Mouse (Mus musculus) macrophage (primary cell): ENCODE data around the gene Kat6b. TPM values are rescaled to one million over a fixed set of nuclear protein-coding genes. Genes with fewer than 3 reads are reported as not detected.

Experiments used
- H3K27ac ChIP-seq: fragments of 350-480 bp; formaldehyde crosslinking; 2 replicates; pipeline ENCODE4 v1.9.0; 2021
- H3K36me3 ChIP-seq: fragments of 350-480 bp; formaldehyde crosslinking; 2 replicates; pipeline ENCODE4 v1.9.0; 2021; ENCODE audit errors: inconsistent target
- H3K4me3 ChIP-seq: fragments of 350-480 bp; formaldehyde crosslinking; 2 replicates; pipeline ENCODE4 v1.9.0; 2021; ENCODE audit errors: inconsistent target
- H3K79me2 ChIP-seq: fragments of 350-480 bp; formaldehyde crosslinking; 2 replicates; pipeline ENCODE4 v1.9.0; 2021; ENCODE audit errors: inconsistent target
- WGBS: methylation state at CpG from one replicate; pipeline ENCODE4 v1.1.7; 2026; ENCODE audit warnings: inconsistent platforms; ENCODE audit not compliant: missing documents; 5-methylcytosine and 5-hydroxymethylcytosine counted together
- polyA plus RNA-seq: library from polyadenylated mRNA; stranded (reverse); fragments of 250-400 nt; gene quantifications from 3 replicates; pipeline ENCODE4 v1.2.4, GENCODE M21; 2018; ENCODE audit warnings: inconsistent platforms

Gene Kat6b
- polyA plus RNA-seq, 1 experiment from 2014 or later: 10.1 TPM

DNA sequence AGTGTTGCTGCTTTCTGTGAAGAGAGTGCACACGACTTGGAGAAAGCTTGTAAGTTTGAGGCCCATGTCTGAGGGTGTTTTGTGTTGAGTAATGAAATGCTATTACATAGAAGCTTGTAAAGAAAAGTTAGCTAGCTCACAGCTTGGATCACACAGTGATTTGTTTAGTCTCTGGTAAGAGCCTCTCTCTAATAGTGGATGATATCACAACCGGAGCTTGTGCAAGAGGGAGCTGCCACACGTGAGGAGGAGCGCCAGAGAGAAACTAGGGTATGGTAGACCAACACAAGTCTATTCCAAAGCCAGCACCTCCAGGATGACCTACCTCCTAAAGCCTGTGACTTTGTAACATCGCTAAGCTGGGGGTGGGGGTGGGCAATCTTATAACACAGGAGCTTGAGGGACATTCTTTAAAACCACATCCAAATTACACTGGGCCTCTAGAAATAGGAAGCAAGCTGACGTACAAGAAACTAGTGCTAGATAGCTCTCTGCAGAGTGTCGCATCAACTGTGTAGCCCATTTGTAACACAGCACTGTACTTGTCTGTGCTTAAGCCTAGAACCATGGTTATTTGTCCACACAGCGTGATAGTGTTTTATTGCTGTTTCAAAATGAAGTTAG is 93.6 kb downstream of the Kat6b start:
- H3K27ac ChIP-seq: no peak overlapping the region
- no peaks in the 10 kb centered on the region for H3K79me2 ChIP-seq
- no peak overlapping the region for H3K4me3 ChIP-seq
- 48% methylated on average over 8 of the region's 8 CpGs for WGBS
- H3K36me3 ChIP-seq: no peaks in the 10 kb centered on the region

DNA sequence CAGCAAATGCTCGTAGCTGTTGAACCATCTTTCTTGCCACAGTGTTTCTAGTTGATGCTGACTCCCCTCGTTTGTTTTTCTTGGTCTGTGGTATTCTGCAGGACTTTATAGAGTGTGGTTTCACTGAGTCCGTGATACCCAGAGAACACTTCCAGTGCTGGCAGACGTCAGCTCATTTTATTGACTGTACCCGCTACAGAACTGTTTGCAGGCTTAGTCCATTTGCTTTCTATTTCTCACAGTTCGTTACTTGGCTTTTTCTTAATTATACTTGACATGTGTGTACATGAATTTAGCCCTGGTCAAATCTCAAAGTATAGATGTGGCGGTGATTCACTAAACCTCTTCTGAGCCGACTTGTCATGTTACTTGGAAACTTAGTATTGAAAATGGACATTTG is 95.6 kb downstream of the Kat6b start:
- Histone ChIP-seq H3K27ac (no peak overlapping the region), H3K79me2 (no peaks in the 10 kb centered on the region), H3K4me3 (no peak overlapping the region), H3K36me3 (no peaks in the 10 kb centered on the region)
- WGBS: 93% methylated on average over 8 of the region's 8 CpGs

DNA sequence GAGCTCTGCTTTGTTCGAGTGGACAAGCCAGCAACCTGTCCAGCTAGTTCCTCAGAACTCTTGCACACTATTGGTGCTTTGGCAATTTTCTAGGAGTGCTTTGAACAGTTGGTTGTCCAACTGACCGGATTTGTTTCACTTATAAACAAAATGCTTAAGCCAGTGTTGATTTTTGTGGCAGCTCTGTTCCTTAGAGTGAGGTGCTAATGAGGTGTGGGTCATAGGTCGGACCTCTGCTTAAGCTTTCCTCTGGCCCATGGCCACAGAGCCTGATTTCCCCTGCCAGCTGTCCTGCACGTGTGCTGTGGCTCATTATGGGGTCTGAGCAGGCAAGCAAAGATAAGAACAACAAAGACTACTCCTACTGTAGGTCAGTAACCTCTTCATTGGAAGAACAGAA is 100.0 kb downstream of the Kat6b start:
- 83% methylated on average over 4 of the region's 4 CpGs for WGBS
- H3K36me3 ChIP-seq: no peaks in the 10 kb centered on the region
- no peak overlapping the region for H3K4me3 ChIP-seq
- no peaks in the 10 kb centered on the region for H3K79me2 ChIP-seq
- H3K27ac ChIP-seq: no peak overlapping the region

DNA sequence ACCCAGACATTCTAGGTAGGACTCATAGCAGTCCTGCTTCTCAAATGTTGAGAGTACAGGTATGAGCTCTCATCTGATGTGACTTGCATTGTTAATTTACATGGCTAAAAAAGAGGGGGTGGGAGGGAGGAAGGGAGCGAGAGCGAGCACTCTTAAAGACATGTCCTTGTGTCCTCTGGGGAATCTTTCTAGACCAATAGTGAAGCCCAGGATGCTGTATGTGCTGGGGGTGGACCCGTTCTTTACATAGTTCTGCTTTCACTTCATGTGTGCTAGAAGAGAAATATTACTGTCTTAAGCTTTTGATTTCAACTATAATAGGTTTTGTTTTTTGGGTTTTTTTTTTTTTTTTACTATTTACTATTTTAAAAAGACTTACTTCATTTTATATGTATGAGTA is 101.1 kb downstream of the Kat6b start:
- Histone ChIP-seq H3K79me2 (no peaks in the 10 kb centered on the region), H3K4me3 (no peak overlapping the region), H3K36me3 (no peaks in the 10 kb centered on the region), H3K27ac (no peak overlapping the region)
- WGBS: 57% methylated on average over 3 of the region's 3 CpGs

DNA sequence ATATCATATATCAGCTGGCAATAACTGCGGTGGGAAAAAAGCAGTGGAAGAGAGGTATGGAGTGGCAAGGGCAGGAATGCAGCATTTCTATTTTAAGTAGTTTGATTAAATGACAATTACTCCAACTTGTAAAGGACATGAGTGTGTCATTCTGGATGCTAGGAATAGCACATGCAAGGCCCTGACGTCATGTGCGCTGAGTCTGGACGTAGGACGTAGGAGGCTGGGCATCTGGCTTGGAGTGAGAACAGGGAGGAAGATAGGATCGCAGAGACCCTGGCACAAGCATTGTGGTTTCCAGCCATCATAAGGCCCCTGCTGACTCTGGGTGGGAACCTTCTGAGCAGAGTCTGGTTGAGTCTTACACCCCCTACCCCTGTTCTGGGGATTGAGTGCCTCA is 101.8 kb downstream of the Kat6b start:
- no peak overlapping the region for H3K27ac ChIP-seq
- H3K79me2 ChIP-seq: no peaks in the 10 kb centered on the region
- WGBS: 99% methylated on average over 6 of the region's 6 CpGs
- H3K4me3 ChIP-seq: no peak overlapping the region
- no peaks in the 10 kb centered on the region for H3K36me3 ChIP-seq

DNA sequence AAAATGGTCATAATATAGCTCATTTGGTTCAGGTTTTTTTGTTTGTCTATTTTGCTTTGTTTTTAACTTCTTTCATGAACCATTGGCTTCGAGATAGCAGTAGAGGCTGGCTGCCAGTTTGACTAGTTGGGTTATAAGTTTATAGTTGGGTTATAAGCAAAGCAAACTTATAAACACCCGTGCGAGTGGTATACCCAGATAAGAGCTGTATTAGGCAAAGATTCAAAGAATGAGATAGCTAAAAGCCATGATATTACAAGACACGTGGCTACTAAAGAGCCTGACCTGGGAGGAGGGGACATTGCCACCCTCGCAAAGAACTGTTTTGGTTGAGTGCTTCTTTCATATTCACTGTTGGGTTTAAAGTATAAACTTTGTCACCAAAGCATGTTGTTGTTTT is 102.6 kb downstream of the Kat6b start:
- WGBS: 95% methylated on average over 5 of the region's 5 CpGs
- Histone ChIP-seq H3K36me3 (no peaks in the 10 kb centered on the region), H3K4me3 (no peak overlapping the region), H3K79me2 (no peaks in the 10 kb centered on the region), H3K27ac (no peak overlapping the region)

DNA sequence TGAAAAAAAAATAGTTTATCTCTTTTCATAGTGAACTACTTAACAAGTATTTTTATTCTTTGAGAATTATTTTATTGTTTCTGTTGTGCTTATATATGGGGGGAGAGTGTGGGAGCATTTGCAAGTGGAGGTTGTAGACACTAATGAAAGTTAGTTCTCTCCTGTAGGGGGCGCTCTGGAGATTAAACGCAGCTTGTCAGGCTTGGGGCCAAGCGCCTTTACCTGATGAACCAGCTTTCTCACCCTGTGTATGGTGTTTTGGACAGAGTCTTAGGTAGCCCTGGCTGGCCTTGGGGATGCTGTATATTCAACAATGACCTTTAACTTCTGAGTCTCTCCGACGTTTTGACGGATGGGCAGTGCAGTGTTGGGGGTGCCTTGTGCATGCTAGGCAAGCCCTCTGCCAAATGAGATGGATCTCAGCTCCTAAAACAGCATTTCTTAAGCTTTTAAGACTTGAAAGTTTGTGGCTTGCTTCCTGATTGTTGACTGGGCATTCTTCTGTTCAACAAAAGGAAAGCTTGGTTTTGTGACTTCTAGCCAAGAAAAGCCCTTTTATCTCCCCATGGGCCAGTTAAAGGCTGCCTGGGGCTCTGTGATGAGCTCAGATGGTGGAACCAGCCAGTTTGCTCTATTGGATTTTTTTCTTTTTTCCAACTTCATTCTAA is 103.4 kb downstream of the Kat6b start:
- Histone ChIP-seq H3K36me3 (no peaks in the 10 kb centered on the region), H3K27ac (no peak overlapping the region), H3K4me3 (no peak overlapping the region), H3K79me2 (no peaks in the 10 kb centered on the region)
- 77% methylated on average over 6 of the region's 6 CpGs for WGBS

DNA sequence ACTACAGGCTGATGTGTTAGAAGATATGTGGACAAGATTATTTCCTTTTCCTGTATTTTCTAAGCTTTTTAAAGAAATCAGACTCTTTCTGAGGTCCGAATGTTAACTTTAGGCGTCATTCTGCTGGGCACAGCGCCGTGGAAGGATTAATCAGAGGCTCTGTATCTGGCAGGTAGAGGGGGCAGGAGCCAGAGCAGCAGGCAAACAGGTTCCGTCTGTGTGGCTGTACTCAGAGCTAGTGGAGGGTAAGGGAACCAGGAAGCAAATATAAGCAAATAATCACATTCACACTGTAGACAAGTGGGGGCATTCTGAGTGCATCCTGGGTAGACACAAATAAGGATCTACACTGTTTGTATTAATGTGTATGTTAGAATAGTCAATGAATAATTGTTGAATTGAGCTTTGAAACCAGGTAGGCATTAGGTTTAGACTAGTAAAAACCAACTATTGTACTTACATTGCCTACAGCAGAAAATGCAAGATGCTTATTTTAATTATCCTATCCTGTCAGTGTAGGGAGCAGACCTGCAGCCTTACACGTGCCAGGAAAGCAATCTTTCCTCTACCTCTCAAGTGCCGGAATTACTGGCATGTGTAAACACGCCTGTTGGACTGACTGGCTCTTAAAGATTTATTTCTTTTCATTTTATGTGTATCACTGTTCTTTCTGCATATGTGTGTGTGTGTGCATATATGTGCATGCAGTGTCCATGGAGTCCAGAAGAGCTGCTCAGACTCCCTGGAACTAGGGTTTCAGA is 104.4 kb downstream of the Kat6b start:
- H3K27ac ChIP-seq: no peak overlapping the region
- H3K36me3 ChIP-seq: no peaks in the 10 kb centered on the region
- no peaks in the 10 kb centered on the region for H3K79me2 ChIP-seq
- H3K4me3 ChIP-seq: no peak overlapping the region
- 86% methylated on average over 8 of the region's 8 CpGs for WGBS

DNA sequence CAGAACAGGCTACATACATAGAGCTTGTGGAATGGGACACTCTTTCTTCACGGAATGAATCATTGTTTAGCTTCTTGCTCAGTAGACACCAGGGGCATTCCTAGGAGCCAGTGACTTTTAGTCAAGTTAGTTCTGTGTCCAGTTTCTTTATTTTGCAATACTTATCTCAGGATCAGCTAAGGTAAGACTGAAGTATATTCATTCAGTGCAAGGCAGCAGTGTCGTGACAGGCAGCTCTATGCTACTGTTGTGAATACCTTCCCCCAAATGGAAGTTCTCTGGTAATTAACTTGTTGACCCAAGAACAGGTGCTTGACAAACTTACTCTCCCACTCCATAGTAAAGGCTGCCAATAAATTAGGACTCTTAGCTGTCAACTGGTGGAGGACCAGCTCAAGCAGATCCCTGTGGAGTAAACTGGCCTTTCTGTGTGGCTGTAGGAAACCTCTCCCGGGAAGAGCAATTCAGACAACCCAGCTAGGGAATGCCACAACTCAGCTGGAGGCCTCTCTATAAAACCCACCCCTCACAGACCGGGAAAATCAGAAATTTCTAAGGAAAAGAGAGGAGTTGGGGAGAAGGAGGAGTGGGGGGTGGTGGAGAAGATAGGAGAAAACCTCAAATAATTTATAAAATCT is 105.4 kb downstream of the Kat6b start:
- Histone ChIP-seq H3K4me3 (no peak overlapping the region), H3K27ac (no peak overlapping the region), H3K36me3 (no peaks in the 10 kb centered on the region), H3K79me2 (no peaks in the 10 kb centered on the region)
- 90% methylated on average over 4 of the region's 4 CpGs for WGBS

DNA sequence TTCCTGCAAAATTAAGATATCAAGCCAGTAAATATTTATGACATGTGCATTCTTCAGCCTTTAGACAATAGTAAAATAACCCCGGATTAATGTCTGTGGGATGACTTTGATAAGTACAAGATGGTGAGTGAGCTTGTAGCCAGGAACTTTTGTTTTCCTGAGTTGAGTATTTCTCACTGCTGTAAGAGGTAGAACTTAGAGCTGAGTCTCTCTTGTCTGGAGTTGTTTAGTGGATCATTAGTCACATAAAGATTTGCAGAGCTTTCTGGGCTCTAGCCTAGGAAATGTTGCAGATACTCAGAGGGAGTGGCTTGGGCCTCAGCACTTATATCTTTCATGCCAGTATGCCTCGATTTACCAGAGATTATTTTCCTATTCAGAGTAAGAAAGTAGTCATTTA is 106.7 kb downstream of the Kat6b start:
- no peaks in the 10 kb centered on the region for H3K79me2 ChIP-seq
- H3K4me3 ChIP-seq: no peak overlapping the region
- H3K27ac ChIP-seq: no peak overlapping the region
- 89% methylated on average over 1 of the region's 2 CpGs for WGBS
- H3K36me3 ChIP-seq: no peaks in the 10 kb centered on the region

DNA sequence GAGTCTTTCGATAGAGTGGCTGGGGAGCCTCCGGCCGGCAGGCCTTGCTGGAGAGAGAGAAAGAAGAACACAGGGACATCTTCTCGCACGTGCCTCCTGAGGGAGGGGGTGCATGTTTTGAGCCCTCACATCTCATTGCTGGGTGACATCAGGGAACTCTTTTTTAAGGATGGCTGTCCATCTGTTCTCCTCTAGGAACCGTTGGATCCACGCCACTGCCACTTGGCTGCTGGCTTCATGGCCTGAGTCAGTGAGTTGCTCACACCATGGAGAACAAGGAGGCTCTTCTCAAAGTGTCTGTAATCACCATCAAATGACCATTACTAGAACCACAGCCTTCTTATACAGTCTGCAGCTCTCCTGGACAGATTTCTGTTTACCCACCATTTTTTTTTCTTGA is 108.4 kb downstream of the Kat6b start:
- 98% methylated on average over 7 of the region's 7 CpGs for WGBS
- Histone ChIP-seq H3K4me3 (no peak overlapping the region), H3K36me3 (no peaks in the 10 kb centered on the region), H3K79me2 (no peaks in the 10 kb centered on the region), H3K27ac (no peak overlapping the region)

DNA sequence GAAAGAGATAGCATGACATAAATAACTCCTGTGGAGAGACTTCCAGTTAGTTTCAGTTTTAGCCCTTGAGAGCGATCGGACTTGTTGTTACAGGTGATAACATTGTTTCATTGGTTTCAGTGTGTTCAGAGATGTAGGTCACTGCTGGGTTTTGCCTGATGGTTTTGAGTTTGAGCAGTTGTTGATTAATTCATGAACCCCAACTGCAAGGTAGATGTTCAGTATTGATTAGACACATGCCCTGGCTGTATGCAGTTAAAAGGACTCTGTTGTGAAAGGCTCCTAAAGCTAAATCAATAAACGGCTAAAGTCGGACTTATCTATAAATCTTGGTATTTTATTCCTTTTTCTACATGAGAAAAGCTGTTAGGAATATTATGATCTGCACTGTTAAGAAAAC is 109.0 kb downstream of the Kat6b start:
- Histone ChIP-seq H3K36me3 (no peaks in the 10 kb centered on the region), H3K4me3 (no peak overlapping the region), H3K79me2 (no peaks in the 10 kb centered on the region), H3K27ac (no peak overlapping the region)
- 88% methylated on average over 4 of the region's 4 CpGs for WGBS

DNA sequence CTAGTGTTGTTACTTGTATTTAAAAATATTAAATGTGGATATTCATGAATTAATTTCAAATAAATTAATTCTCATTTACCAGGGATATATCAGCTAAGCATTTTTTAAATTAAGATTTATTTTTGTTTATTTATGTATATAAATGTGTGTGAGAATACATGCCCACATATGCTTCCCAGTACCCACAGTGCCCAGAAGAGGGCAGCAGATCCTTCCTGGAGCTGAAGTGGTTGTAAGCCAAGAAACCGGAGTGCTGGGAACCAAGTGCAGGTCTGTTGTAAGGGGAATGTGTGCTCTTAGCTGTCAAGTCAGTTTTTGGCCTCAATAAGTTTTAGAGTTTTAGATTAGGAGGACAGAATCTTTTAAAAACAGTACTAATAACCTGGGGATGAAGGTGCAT is 110.9 kb downstream of the Kat6b start:
- Histone ChIP-seq H3K36me3 (no peaks in the 10 kb centered on the region), H3K79me2 (no peaks in the 10 kb centered on the region), H3K27ac (no peak overlapping the region), H3K4me3 (no peak overlapping the region)
- 91% methylated on average over 1 of the region's 1 CpGs for WGBS

DNA sequence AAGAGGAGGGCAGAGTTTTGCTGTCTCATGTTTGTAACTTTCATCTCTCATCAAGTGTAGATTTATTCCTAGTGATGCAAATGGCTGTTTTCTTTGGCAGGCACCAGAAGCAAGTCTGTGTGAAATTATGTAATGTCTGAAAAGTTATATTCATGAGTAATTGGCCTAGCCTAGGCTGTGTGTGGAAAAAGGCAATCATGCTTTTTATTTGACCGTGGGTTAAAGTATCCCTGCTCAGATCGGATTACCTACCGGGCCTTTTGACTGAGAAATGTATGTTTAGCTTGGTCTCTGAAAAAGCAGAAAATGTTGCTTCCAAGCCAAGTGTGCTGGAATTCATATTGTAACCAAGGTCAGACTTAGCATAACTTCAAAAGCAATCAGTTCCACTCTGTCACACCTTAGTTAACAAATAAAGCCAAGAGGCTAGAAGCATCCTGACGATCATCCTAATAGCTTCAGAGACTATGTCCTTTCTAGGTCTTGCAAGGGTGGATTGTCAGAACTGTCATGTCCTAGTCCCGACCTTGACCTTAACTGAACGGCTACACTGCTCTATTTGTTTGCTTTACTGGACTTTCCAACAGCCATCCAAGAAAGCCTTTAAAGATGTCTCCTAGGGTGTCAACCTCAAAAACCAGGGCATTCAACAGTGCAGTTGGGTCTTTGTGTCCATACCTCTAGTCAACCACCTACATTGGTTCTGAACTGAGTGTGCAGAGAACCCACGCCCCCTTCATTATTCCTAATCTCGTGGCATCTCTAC is 111.9 kb downstream of the Kat6b start:
- H3K79me2 ChIP-seq: no peaks in the 10 kb centered on the region
- no peaks in the 10 kb centered on the region for H3K36me3 ChIP-seq
- H3K27ac ChIP-seq: no peak overlapping the region
- WGBS: 95% methylated on average over 8 of the region's 8 CpGs
- H3K4me3 ChIP-seq: no peak overlapping the region
